Mouse (Mus musculus) brain, embryonic 14.5 days (tissue): ENCODE results near the gene Nop2. TPM values are rescaled to one million over a fixed set of nuclear protein-coding genes. Genes with fewer than 3 reads are reported as not detected.

Source experiments
- DNase-seq: peaks from one replicate; pipeline ENCODE4 v3.0.0-alpha.2; 2011; ENCODE audit warnings: low read depth
- CTCF ChIP-seq: fragments of 200-500 bp; IDR thresholded peaks from 2 replicates; pipeline ENCODE4 v1.5.1; 2012; ENCODE audit warnings: inconsistent platforms, mild to moderate bottlenecking, moderate library complexity, borderline replicate concordance; ENCODE audit not compliant: insufficient read depth, insufficient read length; ENCODE audit errors: extremely low read depth
- POLR2A ChIP-seq: fragments of 200-500 bp; IDR thresholded peaks from 2 replicates; pipeline ENCODE4 v1.6.1; 2012; ENCODE audit warnings: mild to moderate bottlenecking, inconsistent platforms, borderline replicate concordance; ENCODE audit not compliant: poor library complexity, insufficient read depth, insufficient read length, severe bottlenecking; ENCODE audit errors: extremely low read depth
- polyA plus RNA-seq: library from polyadenylated mRNA; depleted of rRNA; stranded (reverse); fragments of >200 nt; gene quantifications from 2 replicates; pipeline ENCODE4 v1.2.3, GENCODE M21; 2012; rRNA removed

The Nop2 gene
- 32.6 and 34.6 TPM in 2 replicates for polyA plus RNA-seq

DNA sequence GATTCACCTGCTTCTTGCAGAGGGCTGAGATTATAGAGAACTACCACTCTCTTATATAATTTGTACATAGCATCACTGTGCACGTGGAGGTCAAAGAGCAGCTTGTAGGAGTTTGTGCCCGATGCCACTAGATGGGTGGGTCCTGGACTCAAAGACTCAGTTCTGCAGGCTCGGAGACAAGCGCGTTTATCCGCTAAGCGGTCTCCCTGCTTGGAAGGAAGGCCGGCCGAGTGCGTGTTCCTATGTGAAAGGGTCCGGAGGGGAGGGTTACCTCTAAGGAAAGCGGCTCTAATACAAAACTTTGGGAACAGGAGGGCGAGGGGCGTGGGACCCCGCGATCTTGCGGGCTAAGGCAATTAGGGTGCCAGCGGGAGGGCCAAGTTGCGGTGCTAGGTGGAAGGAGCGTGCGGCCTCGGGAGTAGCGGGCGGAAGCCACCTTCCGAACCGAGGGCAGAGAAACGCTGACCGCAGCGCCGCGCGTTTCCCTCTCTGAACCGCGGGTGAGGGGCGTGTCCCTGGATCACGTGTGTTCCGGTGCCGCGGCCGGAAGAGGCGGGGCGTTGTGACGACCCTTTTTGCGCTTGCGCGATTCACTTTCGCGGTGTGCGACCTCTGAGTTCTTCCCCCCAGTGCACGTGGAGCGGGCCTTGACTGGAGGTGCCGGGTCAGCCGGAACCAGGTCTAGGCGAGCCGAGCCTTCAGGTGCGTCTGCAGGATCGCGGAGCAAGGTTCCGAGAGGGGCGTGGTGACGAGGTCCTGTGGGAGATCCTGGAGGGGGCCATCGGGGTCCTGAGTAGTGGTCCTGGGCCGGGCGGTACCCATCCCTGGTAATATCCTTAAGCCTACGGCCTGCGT, at the start of gene Nop2:
Gene Nop2, plus strand, starts transcription at position 608 of the 855 bp plus-strand sequence.
- peak; percentile 97 for DNase-seq
- TF ChIP-seq CTCF (no peak), POLR2A (peak; percentile 76; the same call in 1 of the 2 replicates)

DNA sequence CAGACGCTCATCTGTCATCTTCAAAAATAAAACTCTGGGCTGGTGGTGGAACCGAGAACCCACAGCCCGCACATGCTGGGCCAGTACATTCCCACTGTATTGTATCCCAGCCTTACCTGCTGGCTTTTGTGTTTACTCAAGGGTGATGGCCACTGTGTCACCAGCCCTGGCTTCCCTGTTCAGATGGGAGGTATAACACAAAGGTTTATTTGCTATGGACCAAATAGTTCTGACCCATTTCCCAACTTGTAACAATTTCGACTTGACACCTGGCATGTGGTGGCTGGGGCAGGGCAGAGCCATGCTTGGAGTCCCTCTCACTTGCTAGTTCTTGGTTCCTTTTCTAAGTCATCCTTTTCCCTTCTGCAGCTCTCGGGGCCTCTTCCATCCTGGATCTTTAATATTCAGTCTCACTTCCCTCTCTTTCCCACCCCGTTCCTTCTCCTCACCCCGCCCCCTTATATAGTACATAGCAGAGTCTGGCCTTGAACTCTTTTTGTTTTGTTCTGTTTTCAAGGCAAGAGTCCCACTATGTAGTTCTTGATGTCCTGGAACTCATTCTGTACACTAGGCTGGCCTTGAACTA, 48.8 kb upstream of the Nop2 start:
- no peak for DNase-seq
- no peak for TF ChIP-seq CTCF
- TF ChIP-seq POLR2A, result no peak

DNA sequence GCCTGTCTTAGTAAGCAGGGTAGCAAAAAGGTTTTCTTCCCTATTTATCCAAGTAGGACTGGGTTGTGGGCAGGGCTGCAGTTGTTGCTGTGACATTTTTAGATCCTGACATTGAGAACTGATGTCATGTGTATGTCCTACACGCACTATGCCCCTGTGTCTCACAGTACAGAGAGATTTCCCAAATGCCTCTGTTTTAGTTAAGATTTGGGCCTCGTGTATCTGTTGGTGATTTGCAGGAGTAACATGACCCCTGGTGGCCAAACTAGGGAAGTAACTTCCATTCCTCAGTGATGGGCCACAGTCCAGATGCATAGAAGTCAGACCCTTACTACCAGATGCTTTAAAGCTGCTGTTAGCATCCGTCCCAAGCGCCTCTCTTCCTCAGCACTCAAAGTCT, 47.3 kb upstream of the Nop2 start:
- peak; percentile 83; the same call in 1 of the 2 replicates for TF ChIP-seq CTCF
- TF ChIP-seq POLR2A, result no peak
- peak; percentile 90 for DNase-seq

DNA sequence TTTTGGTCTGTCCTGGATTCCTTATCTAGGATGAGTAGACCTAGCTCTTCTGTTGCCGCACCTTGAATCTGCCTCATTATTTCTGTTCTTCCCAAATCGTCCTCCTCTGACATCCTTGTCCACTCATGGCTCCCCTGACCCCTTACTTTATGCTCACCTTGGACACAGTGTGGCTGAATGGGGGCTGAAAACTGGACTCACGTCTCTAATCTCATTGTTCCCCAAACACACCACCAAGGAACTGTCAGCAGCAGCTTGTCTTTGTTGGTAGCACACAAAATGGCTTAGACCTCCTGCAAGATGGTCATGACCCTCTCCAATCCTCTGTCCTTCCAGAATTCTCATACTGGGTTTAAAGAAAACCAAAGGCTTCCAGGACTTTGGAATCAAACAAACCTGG, 43.8 kb upstream of the Nop2 start:
- DNase-seq, result no peak
- TF ChIP-seq POLR2A, result no peak
- TF ChIP-seq CTCF, result no peak

DNA sequence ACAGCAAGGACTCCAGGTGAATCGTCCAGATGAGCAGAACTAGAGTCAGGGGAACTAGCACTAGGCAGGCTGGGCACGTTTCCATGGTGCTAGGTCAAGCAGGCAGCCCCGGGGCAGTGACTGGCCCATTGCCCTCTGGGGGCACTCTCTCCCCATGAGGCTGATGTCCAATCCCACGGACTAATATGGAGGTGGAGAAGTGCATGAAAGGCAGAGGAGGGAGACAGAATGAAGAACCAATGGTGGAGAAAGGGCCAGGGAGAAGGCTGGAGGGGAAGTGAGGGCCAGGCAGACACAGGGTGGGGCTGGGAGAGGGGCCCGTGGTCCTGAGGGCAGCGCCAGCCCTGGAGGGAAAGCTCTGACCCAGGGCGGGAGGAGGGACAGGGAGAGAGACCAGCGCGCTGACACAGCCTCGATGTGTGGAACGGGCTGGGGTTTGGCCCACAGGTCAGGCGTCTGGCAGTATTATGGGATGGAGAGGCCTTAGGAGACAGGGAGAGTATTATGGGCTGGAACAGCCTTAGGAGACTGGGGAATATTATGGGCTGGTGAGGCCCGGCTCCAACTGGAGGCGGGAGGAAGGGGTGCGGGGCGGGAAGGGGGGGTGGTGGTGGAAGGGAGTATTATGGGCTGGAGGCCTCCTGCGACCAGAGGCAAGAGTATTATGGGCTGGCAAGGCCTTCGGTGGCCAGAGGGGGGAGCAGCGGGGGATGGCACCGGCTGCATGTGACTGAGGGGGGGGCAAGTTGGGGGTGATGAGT, 43.0 kb upstream of the Nop2 start:
- TF ChIP-seq CTCF (no peak), POLR2A (no peak)
- DNase-seq, result peak; percentile 97

DNA sequence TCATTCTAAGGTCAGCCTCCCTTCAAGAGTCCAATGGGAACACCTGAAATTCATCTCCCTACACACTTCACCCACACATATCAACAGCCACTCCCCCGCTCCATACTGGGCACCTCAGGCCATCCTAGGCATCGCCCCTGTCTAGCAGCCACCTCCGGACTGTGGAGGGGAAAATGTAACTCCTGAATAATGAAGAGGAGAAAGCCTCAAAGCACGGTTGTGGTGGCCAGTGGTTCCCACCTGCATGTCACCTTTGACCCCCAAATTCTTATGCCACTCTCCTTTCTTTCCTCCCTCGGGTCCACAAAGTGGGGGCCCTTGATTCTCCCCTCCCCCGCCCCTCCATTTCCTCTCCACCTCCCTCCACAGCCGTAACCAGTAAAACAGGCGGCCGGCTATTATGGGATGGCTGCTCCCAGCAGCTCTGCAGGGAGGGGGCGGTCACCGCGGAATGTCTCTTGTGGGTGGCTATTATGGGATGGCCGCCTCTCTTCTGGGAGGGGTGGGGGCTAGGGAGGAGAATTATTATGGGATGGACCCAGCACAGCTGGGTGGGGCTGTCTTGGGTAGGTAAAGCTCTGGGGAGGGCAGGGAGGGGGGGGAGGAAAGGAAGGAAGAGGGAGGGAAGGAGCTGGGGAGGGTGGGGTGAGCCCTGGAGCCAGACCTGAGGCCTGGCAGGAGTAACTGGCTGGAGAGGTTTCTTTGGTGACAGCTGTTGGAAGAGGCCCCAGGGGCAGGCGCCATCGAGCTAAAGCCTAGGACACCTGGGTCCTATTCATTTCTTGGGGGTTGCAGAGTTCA, 42.0 kb upstream of the Nop2 start:
- TF ChIP-seq CTCF (no peak), POLR2A (peak; percentile 13; the same call in 1 of the 2 replicates)
- DNase-seq, result peak; percentile 93

DNA sequence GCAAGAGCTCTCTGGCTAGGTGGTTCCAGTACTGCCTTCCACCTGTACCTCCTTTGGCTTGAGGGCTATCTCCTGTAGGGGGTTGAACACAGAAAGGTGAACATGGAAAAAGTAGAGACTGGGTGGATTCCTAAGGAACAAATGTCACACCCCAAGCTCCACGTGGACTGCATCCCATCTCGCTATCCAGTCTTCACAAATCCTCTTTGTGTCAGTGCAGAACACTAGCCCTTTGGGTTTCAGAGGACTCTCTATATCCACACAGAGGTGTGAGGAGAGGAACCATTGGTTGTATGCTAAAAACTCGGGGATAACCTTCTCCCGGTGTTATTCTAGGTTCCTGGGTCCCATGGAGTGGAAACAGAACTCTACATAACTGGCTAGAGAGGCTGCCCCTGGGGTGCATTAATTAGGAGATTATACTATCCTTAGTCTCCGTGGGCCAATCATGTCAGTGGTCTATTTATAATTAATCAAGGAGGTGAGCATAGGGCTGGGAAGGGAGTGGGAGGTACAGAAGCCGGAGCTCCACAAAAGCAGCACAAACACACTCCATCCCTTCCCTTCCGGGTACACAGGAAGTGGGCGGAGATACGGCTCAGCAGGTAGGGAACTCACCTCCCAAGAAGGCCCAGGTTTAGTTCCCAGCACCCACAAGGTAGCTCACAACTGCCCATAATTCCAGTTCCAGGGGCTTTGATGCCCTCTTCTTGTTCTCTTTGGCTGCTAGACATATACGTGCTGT, 41.2 kb upstream of the Nop2 start:
- TF ChIP-seq POLR2A, result no peak
- TF ChIP-seq CTCF, result no peak
- DNase-seq, result no peak

DNA sequence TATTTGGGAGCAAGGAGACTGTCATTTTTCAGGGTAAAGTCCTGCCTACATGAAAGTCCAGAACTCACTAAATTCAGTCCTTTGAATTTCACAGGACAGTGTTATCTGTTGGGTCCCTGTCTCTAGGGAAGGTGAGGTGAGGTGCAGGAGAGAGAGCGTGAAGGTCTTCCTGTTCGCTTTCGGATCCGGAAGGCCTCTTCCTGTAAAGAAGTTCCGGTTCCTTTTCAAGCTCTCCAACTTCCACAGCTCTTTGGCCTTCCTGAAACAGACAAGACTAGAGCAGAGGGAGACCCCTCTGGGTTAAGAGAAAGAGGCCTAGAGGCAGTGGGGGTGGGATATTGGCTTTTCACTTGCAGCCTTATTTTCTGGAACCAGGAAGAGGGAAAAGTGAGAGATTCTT, 39.3 kb upstream of the Nop2 start:
- DNase-seq, result no peak
- no peak for TF ChIP-seq CTCF
- no peak for TF ChIP-seq POLR2A

DNA sequence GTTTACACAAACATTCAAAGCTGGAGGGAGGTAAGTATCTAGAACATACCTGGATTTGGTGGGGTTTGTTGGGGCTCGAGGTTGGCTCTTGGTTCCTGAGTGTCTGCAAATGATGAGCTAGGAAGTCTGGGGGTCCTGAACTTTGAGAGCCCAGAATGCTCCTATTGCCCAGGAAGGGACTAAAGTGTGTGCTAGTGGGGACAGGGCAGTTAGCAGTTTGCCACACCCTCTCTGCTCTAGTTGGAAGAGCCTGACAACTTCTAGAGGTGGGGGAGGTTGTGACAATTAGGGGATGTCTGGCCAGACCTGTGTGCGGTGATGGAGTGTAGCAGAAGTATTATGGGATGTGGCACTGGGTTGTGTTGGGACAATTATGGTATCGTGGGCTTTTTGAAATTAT, 36.9 kb upstream of the Nop2 start:
- no peak for DNase-seq

DNA sequence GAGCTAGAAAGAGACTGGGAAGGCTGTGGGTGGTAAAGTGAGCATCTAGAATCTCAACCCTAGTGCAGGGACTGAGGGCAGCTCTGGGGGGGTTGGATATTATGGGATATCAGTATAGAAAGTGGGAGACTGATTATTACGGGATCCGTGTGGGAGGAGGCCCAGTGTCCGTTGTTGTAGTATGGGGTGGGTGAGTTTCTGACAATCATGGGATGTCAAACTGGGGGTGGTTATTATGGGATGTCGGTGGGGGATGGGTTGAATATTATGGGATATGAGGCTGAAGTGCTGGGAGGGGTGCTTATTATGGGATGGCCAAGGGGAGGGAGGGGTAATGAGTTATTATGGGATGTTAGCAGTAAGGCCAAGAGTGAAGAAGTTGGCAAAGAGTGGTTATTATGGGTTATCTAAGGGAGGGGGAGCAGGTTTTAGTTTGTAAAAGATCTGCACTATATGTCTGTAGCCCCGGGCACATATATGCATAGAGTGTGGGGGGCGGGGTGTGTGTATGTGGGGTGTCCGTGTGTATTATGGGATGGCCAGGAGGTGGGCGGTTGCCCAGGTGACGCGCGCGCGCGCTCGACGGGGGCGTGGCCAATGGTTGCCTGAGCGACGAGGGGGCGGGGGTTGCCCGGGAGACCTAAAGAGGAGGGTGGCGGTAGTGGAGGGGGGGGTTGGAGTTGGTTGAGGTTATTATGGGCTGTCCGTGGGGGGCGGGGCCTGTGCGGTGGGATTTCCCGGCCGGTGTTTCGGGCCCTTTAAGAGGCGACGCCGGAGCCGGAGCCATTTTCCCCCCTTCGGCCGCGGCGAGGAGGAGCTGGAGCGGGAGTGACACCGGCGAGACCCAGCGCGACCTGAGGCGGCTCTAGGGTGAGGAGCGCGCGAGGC, 36.1 kb upstream of the Nop2 start, which contains the start of gene Chd4:
Gene Chd4, plus strand, starts transcription at position 591 of the 888 bp plus-strand sequence.
- TF ChIP-seq POLR2A, result peak; percentile 56; the same call in 1 of the 2 replicates
- no peak for TF ChIP-seq CTCF
- peak; percentile 98 for DNase-seq

More for the DNA sequence above, 36.9 kb upstream of the Nop2 start:
- TF ChIP-seq POLR2A, result no peak
- TF ChIP-seq CTCF, result no peak
